Mouse (Mus musculus) CH12.LX (cell line): ENCODE measurements around the gene Ccdc169.

ENCODE experiments used
- CHD2 ChIP-seq: IDR thresholded peaks from 2 replicates; pipeline ENCODE4 v1.6.1; 2011; ENCODE audit warnings: low read length, improper control_type of control experiment
- CTCF ChIP-seq, 2 experiments: IDR thresholded peaks in 1 of 2; conservative IDR thresholded peaks in 1 of 2; 2 replicates each; pipeline ENCODE4 v1.5.1; 2011 to 2012; ENCODE audit warnings: low read depth in 2 of 2, low read length in 2 of 2, improper control_type of control experiment in 1 of 2, inconsistent platforms in 1 of 2, mild to moderate bottlenecking in 1 of 2, moderate library complexity in 1 of 2
- HCFC1 ChIP-seq: IDR thresholded peaks from 2 replicates; pipeline ENCODE4 v1.6.1; 2012; ENCODE audit warnings: low read depth, mild to moderate bottlenecking, inconsistent platforms, low read length, improper control_type of control experiment
- JUND ChIP-seq: conservative IDR thresholded peaks from 2 replicates; pipeline ENCODE4 v1.6.1; 2011; ENCODE audit warnings: low read depth, low read length, improper control_type of control experiment
- MAX ChIP-seq: IDR thresholded peaks from 2 replicates; pipeline ENCODE4 v1.6.1; 2011; ENCODE audit warnings: low read length, improper control_type of control experiment
- MAZ ChIP-seq: IDR thresholded peaks from 2 replicates; pipeline ENCODE4 v1.6.1; 2012; ENCODE audit warnings: low read depth, mild to moderate bottlenecking, inconsistent platforms, low read length, improper control_type of control experiment, moderate library complexity
- NELFE ChIP-seq: IDR thresholded peaks from 2 replicates; pipeline ENCODE4 v1.6.1; 2011; ENCODE audit warnings: low read depth, low read length, improper control_type of control experiment
- NRF1 ChIP-seq: IDR thresholded peaks from 2 replicates; pipeline ENCODE4 v1.6.1; 2014; ENCODE audit warnings: low read depth, mild to moderate bottlenecking, inconsistent platforms, low read length, improper control_type of control experiment, moderate library complexity
- POLR2A ChIP-seq: IDR thresholded peaks from 2 replicates; pipeline ENCODE4 v1.6.1; 2011; ENCODE audit warnings: low read depth, mild to moderate bottlenecking, improper control_type of control experiment, low read length

- no peak for TF ChIP-seq POLR2A
- no peak for TF ChIP-seq MAX
- no peak for TF ChIP-seq CTCF (conservative IDR thresholded peaks at IDR 0.05 in 1 of 2, IDR thresholded peaks at IDR 0.05 in 1 of 2; ENCODE audit: low read depth in 2 of 2, low read length in 2 of 2)
- no peak for TF ChIP-seq CHD2
- TF ChIP-seq MAZ, result no peak
- TF ChIP-seq NRF1, result no peak
- no peak for TF ChIP-seq NELFE
- no peak for TF ChIP-seq JUND
- no peak for TF ChIP-seq HCFC1
Observed at GRCm38 (mm10) chr3:55123064-55123463, 14.1 kb upstream of the Ccdc169 start.
